Mouse (Mus musculus): Measurements from ENCODE around the gene Manf. TPM values are rescaled to one million over a fixed set of nuclear protein-coding genes. Genes with fewer than 3 reads are reported as not detected.

The Manf gene
- total RNA-seq, 2 experiments from 2014 or later: 77.7 to 112 TPM

GRCm38 (mm10) chr9:106806503-106806902 lies 85.3 kb downstream of the Manf start:
- ATAC-seq (replicated peaks; ENCODE audit: low FRiP score, poor library complexity, severe bottlenecking): no peak

GRCm38 (mm10) chr9:106790831-106791230 lies 100.9 kb downstream of the Manf start:
- ATAC-seq (replicated peaks; ENCODE audit: low FRiP score, poor library complexity, severe bottlenecking): no peak

GRCm38 (mm10) chr9:106789363-106789762 lies 102.4 kb downstream of the Manf start:
- ATAC-seq (replicated peaks; ENCODE audit: low FRiP score, poor library complexity, severe bottlenecking): peak; percentile 64

- ATAC-seq (replicated peaks; ENCODE audit: low FRiP score, poor library complexity, severe bottlenecking): peak; percentile 81
These were observed 102.9 kb downstream of the Manf start, which contains the start of gene Rad54l2 for GRCm38 (mm10) chr9:106788812-106789321. TSS of gene Rad54l2 (minus strand) at chr9:106789194.

Other genes with a start within 250 kb of the Manf start
- not detected in 2 replicates for gene Grm2, start 235.9 kb downstream of the Manf start, total RNA-seq (2015; ENCODE audit: low replicate concordance)
- gene Grm2, start 235.9 kb downstream of the Manf start, total RNA-seq (2017; ENCODE audit: low replicate concordance): not detected in 2 replicates
- 1.9 and 9.0 TPM in 2 replicates for gene Tex264, start 206.1 kb downstream of the Manf start, total RNA-seq (2015; ENCODE audit: low replicate concordance)
- gene Tex264, start 206.1 kb downstream of the Manf start, total RNA-seq (2017; ENCODE audit: low replicate concordance): 8.8 and 10.9 TPM in 2 replicates
- gene Rad54l2, start 102.8 kb downstream of the Manf start, total RNA-seq (2015; ENCODE audit: low replicate concordance): 2.1 and 4.4 TPM in 2 replicates
- 2.9 and 3.2 TPM in 2 replicates for gene Rad54l2, start 102.8 kb downstream of the Manf start, total RNA-seq (2017; ENCODE audit: low replicate concordance)
- gene Dcaf1, start 70.1 kb downstream of the Manf start, total RNA-seq (2015; ENCODE audit: low replicate concordance): 4.8 and 27.9 TPM in 2 replicates
- 16.5 and 19.1 TPM in 2 replicates for gene Dcaf1, start 70.1 kb downstream of the Manf start, total RNA-seq (2017; ENCODE audit: low replicate concordance)
- gene Rbm15b, start 4.6 kb downstream of the Manf start, total RNA-seq (2015; ENCODE audit: low replicate concordance): 4.2 and 6.9 TPM in 2 replicates
- gene Rbm15b, start 4.6 kb downstream of the Manf start, total RNA-seq (2017; ENCODE audit: low replicate concordance): 8.6 and 10.2 TPM in 2 replicates